Mouse (Mus musculus): ENCODE measurements around the gene Man1c1. TPM values are rescaled to one million over a fixed set of nuclear protein-coding genes. Genes with fewer than 3 reads are reported as not detected.

Gene Man1c1
- total RNA-seq, 1 experiment from 2014 or later = 2.0 TPM

DNA sequence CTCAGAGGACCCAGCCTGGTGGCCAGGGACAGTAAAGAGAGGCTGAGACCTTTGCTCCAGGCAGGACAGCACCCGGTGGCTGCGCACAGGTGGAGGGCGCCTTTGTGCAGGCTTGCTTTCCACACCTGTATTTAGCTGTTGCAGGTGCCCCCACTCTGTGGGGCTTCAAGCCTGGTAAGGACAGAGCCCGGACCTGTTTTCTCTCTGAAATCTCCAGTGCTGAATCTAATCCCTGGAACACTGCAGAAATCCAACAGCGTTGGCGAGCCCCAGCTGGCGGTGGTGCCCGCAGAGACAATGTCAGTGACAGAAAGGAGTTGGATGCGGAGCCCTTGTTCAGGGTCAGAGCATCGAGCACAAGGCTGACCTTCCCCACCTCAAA lies 84.6 kb downstream of the Man1c1 start:
- no peak for ATAC-seq (ENCODE audit: extremely low read depth, insufficient number of reproducible peaks, low FRiP score, poor library complexity, severe bottlenecking)

DNA sequence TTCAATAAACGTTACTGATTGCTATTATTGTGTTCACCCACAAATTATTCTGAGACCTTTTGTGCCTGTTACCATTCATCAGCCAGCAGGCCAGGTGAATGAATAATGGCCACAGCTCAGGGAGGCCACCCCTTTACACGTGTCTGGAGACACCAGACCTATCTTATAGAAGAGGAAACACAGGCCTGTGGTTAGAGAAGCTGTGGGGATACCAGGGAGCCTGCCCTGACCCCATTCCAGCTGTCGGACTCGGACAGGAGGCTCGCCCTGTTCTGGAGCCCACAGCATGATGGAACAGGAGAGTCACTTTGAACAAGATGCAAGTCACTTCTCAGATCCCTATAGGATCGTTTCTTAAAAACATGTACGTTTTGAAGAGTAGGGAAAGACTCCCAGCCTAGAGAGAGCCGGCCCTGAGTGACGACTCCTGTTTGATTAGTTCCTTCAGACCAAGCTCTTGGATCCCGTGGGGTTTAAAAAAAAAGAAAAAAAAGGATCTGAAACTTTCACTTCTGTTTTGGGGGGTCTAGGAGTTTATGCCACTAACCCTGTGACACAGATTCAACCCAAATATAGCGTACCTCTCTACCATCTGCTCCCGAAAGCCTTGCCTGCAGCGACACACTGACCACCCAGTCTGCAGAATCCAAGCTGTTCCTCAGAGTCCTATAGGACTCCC lies 85.1 kb downstream of the Man1c1 start:
- peak; percentile 51 for ATAC-seq (ENCODE audit: extremely low read depth, insufficient number of reproducible peaks, low FRiP score, poor library complexity, severe bottlenecking)

DNA sequence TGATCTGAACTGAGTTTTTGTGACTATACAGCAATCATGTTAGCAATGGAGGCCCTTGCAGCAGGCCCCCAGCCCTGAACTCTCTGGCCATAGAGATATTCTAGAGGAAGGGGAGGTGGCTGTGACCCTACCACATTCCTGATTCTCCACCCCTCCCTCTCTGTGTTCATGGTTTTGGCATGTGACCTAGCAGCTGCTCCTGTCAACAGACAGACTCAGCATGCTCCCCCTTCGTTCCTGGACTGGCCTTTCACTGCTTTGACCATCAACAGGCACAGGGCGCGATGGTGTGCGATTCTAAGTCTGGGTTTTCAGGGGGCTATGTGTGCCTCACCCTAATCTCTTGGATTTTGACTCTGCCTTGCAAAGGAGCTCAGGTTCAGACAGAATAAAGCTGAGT lies 86.3 kb downstream of the Man1c1 start:
- no peak for ATAC-seq (ENCODE audit: extremely low read depth, insufficient number of reproducible peaks, low FRiP score, poor library complexity, severe bottlenecking)

DNA sequence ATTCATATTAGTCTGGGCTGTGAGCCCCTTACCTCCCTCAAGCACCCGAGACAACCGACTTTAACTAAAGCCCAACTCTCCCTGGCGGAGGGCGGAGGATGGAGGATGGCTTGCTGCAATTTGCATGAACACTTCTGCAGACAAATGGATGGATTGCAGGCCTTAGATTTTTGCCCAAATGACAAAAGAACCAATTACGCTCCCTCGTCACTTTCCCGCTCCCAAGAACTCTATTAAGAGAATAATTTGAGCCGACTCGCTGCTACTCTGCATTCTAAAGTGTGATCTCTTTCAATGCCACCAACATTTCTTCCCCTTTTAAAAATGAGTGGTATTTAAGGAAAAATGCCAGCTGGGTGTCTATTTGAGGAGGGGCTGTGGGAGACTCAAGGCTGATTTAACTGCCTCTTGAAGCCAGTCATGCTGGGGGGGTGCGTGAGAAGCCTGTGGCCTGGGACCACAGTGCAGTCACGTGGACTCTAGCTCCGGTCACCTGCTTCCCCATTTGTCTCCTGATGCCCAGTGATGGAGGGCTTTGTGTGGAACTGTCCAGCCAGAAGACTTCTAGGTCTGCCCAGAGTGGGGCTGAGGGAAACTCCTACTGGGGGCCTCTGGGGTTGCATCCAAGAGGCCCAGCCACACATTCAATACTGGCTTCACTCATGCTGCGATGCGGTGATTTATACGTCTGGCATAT lies 88.0 kb downstream of the Man1c1 start:
- no peak for ATAC-seq (ENCODE audit: extremely low read depth, insufficient number of reproducible peaks, low FRiP score, poor library complexity, severe bottlenecking)

DNA sequence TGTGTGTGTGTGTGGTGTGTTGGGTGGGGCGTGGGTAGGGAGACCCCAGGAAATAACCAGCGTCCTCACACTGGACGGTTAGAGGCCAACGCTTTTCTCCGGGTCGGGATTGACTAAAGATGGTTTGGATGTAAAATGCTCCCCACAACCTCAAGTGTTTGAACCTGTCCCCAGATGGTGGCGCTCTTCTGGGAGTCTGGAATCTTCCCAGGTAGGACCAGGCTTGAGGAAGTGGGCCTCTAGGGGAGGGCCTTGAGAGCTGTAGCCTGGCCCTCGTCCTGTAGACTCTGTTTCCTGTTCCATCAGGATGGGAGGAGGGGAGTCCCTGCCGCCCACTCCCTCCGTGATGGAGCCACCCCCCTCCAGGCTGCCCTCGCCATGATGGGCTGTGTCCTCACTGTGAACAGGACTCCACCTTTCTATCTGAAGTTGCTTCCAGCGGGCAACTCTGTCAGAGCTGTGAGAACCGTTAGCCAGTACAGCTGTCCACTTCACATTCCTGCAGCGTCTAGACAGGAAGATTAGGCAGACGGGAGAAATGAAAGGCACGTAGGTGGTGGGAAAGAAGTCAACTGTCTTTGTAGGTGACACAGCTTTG lies 91.9 kb downstream of the Man1c1 start:
- no peak for ATAC-seq (ENCODE audit: extremely low read depth, insufficient number of reproducible peaks, low FRiP score, poor library complexity, severe bottlenecking)

DNA sequence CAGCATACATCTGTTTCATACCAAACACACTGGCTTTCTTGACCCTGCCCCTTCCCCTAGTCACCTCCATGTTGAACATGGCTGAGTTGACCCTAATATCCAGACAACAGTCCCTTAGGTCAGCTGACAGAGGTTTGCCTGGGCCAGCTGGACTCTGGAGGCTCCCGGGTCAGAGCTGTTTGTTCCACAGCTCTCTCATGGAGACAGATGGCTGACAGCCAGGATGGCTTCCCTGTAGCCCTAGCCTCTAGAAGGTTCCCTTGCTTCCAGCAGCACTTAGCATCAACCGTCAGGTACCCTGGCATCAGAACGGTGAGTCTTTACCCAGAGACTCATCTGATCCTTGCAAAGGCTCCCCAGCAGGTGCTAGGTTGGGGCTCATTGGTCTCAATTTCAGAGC lies 93.5 kb downstream of the Man1c1 start:
- no peak for ATAC-seq (ENCODE audit: extremely low read depth, insufficient number of reproducible peaks, low FRiP score, poor library complexity, severe bottlenecking)

DNA sequence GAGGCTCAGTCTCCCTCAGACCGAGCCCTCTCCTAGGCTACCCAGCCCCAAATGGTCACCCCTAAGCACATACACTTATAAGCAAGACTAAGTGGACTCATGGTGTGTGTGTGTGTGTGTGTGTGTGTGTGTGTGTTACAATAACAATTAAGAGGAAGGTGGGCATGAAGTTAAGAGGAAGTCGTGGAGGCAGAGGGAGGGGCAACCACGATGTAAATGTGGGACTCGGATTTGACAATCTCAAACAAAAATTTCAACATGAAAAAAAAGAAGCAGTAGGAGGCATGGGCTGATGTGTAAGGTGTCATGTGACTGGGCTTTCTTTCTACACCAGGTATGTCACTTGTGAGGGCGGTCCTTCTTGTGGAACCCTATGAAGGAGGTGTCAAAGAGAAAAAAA lies 96.4 kb downstream of the Man1c1 start:
- no peak for ATAC-seq (ENCODE audit: extremely low read depth, insufficient number of reproducible peaks, low FRiP score, poor library complexity, severe bottlenecking)

DNA sequence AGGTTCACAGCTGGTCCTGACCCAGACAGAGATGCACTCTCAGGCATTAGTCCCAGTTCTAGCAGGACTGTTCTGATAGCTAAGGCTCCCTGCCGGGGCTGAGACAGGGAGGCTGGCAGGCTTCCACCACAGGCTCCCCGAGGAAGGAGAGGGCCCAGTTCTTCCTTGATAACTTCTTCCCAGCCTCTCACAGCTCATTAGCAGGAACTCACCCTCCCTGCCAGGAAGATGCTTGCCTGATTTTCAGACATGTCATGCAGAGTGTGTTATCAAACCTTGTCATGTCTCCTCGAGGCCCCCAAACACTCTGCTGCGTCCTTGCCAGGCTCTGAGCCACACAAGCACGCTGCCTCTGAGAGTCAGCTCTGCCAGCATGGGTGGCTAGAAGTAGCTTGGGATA lies 98.0 kb downstream of the Man1c1 start:
- ATAC-seq (ENCODE audit: extremely low read depth, insufficient number of reproducible peaks, low FRiP score, poor library complexity, severe bottlenecking) = no peak

DNA sequence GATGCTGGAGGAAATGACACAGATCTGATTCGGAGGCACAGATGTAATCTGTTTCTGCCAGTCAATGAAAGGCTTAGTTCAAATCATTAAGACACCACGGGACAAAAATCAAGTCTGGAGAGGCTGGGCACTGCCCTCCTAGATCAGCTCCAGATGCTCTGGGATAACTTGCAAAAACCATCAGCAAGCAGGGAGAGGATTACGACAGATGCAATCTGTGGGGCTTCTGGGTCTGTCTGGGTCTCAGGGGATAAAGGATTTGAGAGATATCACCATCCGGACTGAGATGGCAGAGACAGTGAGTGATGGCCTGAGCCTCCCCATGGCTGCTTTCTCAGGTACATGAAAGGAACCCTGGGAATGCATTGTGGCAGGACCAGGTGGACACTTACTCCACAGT lies 99.6 kb downstream of the Man1c1 start:
- no peak for ATAC-seq (ENCODE audit: extremely low read depth, insufficient number of reproducible peaks, low FRiP score, poor library complexity, severe bottlenecking)

DNA sequence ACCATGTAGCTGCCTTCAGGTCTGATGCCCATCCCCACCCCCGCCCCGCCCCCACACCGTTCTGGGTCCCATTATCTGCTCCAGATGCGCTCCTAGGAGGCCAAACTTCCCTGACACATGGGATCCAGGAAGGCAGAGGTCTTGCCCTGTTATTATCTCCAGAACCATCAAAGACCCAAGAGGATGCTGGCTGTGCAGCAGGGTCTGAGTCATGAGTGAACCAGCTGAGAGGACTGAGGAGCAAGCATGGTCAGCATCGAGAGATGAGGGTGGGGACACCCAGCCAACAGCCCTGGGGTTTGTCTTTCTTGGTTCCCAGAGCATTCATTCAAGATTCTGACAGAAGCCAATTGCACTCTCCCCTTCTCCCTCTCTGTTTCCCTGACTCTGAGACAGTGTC lies 100.5 kb downstream of the Man1c1 start:
- no peak for ATAC-seq (ENCODE audit: extremely low read depth, insufficient number of reproducible peaks, low FRiP score, poor library complexity, severe bottlenecking)

DNA sequence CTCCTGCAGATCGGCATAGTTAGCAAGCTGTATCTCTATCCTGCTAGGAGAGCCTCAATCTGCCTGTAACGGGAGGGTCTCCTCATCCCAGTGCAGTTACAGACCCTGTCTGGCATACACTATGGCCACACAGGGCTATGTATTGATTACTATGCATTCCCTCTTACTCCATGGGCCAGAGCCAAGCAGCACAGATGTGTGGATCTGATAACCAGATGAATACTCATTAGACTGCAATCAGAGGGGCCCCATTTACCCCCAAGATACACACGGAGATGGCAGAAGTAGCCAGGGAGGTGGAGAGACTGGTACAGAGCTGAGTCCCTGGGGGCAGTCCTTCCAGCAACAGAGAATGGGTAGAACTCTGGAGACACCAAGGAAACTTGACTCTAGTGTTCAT lies 101.5 kb downstream of the Man1c1 start:
- no peak for ATAC-seq (ENCODE audit: extremely low read depth, insufficient number of reproducible peaks, low FRiP score, poor library complexity, severe bottlenecking)

DNA sequence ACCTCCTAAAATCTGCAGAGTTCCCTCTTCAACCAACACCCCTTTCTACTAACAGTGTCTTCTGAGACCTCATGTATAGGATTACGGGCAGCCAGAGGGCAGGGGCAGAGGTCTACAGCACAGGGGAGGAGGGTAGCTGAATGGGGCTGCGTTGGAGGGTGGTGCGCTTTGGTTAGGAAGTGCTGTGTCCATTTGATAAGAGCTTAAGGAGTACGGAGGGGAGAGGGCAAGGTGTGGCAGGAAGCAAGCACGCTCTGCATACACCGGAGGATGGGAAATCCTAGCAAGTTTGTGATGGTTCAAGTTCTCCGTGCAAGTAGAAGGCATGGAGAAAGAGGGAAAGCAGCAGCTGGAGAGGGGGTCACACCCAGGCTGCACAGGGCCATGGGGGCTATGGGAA lies 102.1 kb downstream of the Man1c1 start:
- ATAC-seq (ENCODE audit: extremely low read depth, insufficient number of reproducible peaks, low FRiP score, poor library complexity, severe bottlenecking) = 0 out of 2 replicates have a peak, but pooled peaks have one; percentile 2

DNA sequence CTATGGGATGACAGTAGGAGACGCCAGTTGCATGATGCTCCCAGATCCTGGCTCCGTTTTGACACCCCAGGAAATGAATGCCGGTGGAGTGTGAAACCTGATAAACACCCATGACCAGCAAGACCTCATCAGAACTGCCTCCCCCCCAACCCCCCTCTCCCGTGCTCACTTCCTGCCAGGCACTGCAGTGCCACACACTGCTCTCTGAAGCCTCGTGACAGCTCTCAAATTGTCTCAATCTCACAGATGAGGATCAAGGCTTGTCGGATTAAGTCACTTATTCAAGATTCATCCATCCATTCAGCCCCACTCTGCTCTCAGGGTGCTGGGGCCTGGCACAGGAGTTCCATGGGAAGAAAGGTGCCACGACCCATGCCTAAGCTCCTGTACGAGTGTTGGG lies 102.7 kb downstream of the Man1c1 start:
- ATAC-seq (ENCODE audit: extremely low read depth, insufficient number of reproducible peaks, low FRiP score, poor library complexity, severe bottlenecking) = peak; percentile 44

DNA sequence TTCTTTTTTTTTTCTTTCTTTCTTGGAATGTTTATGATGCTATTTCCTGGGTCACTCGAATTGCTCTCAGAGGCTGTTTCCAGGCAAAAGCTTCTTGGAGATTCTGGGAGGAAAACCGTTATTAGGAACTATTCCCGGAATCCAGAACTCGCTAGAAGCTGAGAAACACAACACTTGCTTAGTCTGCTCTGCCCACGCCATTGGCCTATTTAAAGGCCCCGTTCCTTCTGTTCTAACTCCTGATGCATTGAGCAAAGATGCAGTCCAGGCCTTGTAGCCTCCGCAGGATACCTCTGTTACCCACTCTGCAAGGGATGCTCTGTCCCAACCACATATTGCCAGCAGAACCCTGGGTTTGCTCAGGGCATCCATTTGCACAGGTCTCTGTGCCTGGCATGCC lies 103.3 kb downstream of the Man1c1 start:
- no peak for ATAC-seq (ENCODE audit: extremely low read depth, insufficient number of reproducible peaks, low FRiP score, poor library complexity, severe bottlenecking)

DNA sequence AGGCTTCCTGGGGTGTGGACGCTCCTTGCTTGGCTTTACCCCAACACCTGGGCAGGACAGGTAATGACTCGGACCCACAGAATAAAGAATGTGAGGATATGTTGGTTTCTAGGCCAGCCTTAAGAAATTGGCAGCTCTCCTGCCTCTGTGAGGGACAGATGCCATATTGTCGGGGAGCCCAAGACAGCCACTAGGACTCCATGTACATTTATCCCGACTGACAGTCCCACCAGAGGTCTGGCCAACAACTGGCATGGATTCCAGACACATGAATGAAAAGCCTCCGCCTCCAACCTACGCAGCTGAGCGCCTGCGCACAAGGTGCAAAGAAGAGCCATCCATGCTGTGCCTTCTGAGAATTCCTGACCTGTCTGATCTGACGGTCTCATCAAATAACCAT lies 104.0 kb downstream of the Man1c1 start:
- no peak for ATAC-seq (ENCODE audit: extremely low read depth, insufficient number of reproducible peaks, low FRiP score, poor library complexity, severe bottlenecking)

DNA sequence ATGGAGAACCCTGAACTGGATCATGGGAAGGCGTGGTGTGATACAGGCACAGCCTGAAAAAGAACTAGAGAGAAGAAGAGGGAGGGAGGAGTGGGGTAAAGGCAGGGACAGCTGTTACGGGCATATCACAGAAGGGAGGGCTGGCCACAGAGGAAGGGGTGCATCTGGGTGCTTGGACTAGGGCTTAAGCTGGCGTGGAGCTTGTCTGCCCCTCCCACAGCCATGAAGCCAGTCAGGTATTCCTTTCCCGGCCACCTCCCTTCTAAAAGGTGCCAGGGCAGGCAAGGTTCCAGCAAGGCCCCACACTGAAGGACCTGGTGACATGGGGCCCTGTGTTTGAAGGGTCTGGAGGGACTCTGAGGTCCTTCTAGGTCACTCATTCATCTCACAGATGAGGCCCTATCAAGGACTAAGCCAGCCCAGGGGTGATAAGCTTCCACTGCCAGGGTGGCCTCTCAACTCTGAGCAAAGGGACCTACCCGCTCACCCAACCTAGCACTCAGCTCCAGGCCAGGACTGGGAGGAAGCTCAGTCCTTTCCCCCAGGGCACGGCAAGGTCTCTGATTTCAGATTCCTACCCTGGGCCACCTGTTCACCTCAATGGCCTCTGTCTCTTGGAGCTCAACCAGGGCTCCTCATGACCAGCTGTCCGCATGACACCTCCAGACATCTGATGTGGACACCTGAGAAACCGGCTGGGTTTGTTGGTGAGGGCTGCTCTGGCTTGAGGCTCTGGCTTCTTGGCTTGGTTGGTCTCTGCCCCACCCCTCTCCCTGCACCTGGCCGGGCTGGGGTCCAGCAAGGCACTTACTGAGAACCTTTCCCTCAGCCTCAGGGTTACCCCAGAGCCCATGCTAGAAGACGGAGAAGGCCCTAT lies 107.0 kb downstream of the Man1c1 start:
- ATAC-seq (ENCODE audit: extremely low read depth, insufficient number of reproducible peaks, low FRiP score, poor library complexity, severe bottlenecking) = no peak

DNA sequence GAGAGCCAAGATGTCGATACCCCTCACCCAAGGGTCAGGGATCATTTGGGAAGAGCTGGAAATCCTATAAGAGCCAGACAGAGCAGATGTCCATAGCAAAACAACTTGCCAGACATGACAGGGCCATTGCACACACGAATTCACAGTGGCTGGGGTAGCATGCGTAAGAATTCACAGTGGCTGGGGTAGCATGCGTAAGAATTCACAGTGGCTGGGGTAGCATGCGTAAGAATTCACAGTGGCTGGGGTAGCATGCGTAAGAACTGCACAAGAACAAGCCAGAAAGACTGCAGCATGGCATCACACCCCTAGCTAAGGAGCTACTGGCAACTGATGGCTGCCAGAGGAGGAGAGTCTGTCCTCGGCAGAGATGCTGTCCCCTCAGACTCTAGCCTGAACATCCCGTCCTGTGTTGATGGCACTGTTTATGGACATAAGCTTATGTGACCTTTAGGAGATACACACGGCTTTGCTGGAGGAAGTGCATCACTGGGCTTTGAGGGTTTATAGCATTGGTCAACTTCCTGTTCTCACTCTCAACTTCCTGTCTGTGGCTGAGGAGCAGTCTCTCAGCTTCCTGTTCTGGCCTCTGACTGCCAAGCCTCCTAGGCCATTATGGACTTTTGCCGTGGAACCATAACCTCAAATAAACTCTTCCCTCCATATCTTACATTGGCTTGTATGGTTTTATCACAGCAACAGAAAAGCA lies 109.2 kb downstream of the Man1c1 start:
- ATAC-seq (ENCODE audit: extremely low read depth, insufficient number of reproducible peaks, low FRiP score, poor library complexity, severe bottlenecking) = peak; percentile 84

DNA sequence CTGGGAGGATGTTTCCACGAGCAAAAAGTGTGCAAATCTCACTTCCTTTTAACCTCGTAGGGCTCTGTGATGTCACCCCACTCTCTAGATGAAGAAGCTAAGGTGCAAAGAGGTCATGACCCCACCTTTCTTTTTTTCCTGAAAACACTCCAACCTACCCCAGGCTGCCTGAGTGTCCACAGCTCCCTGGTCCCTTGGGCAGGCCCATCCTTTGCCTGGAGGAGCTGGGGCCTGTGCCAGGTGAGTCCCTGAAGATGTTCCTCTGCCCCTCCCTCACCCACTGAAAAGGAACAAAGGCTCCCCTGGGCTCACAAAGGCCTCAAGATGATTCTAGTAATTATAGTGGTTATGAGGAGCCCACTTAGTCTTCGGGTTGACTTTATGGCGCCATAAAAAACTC lies 111.6 kb downstream of the Man1c1 start:
- ATAC-seq (ENCODE audit: extremely low read depth, insufficient number of reproducible peaks, low FRiP score, poor library complexity, severe bottlenecking) = no peak

DNA sequence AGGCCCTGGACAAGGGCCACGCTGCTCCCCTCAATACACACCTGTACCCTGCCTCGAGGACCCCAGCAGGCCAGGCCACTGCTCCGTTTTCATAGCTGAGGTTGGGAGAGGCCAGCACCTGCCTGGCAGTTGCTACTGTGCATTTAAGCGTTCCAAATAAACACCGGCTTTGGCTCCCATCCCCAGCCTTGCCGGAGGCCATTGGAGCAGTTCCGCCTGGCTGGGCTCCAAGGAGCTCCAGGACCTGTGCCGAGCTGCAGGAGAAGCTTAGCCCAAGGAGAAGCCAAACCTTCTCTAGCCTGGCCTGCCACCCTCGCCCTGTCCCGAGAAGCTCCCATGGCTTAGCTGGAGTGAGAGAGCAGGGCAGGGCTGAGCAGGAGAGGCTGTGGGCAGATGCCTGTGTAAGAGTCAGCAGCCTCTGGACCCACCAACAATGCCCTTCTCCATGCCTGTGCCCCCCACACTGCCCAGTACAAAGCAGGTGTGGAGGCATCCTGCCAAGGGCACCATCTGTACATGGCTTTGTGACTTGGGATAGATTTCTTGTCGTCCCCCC lies 112.5 kb downstream of the Man1c1 start:
- ATAC-seq (ENCODE audit: extremely low read depth, insufficient number of reproducible peaks, low FRiP score, poor library complexity, severe bottlenecking) = no peak

All from neutrophil, adult 5-6 weeks (primary cell).